Mouse (Mus musculus) heart, embryonic 16.5 days (tissue): Measurements from ENCODE around the gene Slc25a16. TPM values are rescaled to one million over a fixed set of nuclear protein-coding genes. Genes with fewer than 3 reads are reported as not detected.

Experiments
- polyA plus RNA-seq: library from polyadenylated mRNA; unstranded; fragments of >200 nt; fragmentation: Nextera tagmentation; extraction: Ambion mirVana; gene quantifications from 2 replicates; pipeline ENCODE4 v1.2.1, GENCODE M21; 2015

The Slc25a16 gene
- polyA plus RNA-seq, 1 experiment from 2014 or later: 14.0 TPM

Other genes starting within 250 kb of the Slc25a16 start
- 1.5 and 1.9 TPM in 2 replicates for gene Stox1, start 194.5 kb upstream of the Slc25a16 start, polyA plus RNA-seq
- gene Ccar1, start 128.3 kb upstream of the Slc25a16 start, polyA plus RNA-seq: 83.2 and 90.9 TPM in 2 replicates
- 22.7 and 26.9 TPM in 2 replicates for gene Tet1, start 11.6 kb upstream of the Slc25a16 start, polyA plus RNA-seq
- gene Dna2, start 26.4 kb downstream of the Slc25a16 start, polyA plus RNA-seq: 12.0 and 14.4 TPM in 2 replicates
- gene Rufy2, start 59.6 kb downstream of the Slc25a16 start, polyA plus RNA-seq: 16.5 and 16.9 TPM in 2 replicates
- 68.9 and 75.5 TPM in 2 replicates for gene Hnrnph3, start 103.6 kb downstream of the Slc25a16 start, polyA plus RNA-seq
- 0.77 and 0.89 TPM in 2 replicates for gene Pbld2, start 103.7 kb downstream of the Slc25a16 start, polyA plus RNA-seq
- 0.51 and 0.72 TPM in 2 replicates for gene Pbld1, start 139.5 kb downstream of the Slc25a16 start, polyA plus RNA-seq
- not detected in 2 replicates for gene Atoh7, start 179.0 kb downstream of the Slc25a16 start, polyA plus RNA-seq